Mouse (Mus musculus) cerebellum, postnatal 4 days (tissue): ENCODE data around the gene Errfi1.

Source experiments
- DNase-seq, 2 experiments: peaks; one replicate each; pipeline ENCODE4 v3.0.0; 2022; ENCODE audit warnings: low spot score in 2 of 2, mixed read lengths in 1 of 2

The Errfi1 gene

GRCm38 (mm10) chr4:150853680-150854461 is at the start of gene Errfi1:
Errfi1 (plus strand) TSS chr4:150853919.
- no peak for DNase-seq

DNA sequence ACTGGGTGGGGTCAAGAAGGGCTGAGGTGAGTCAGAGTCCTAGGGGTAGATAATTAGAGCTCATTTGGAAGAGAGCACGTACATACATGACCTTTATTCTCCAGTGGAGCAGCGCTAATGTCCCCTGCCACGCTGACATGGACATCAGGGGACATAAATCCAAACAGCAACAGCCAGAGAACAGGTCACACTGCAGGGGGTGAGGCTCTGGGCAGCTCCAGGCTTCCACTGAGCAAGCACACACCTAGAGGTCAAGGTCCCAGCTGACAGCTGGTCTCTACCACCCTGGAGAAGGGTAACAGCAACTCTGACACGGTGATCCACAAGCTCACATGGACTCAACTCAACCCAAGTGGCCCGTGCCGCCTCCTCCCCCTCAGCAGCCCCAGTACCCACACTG is 49.5 kb upstream of the Errfi1 start:
- no peak for DNase-seq

DNA sequence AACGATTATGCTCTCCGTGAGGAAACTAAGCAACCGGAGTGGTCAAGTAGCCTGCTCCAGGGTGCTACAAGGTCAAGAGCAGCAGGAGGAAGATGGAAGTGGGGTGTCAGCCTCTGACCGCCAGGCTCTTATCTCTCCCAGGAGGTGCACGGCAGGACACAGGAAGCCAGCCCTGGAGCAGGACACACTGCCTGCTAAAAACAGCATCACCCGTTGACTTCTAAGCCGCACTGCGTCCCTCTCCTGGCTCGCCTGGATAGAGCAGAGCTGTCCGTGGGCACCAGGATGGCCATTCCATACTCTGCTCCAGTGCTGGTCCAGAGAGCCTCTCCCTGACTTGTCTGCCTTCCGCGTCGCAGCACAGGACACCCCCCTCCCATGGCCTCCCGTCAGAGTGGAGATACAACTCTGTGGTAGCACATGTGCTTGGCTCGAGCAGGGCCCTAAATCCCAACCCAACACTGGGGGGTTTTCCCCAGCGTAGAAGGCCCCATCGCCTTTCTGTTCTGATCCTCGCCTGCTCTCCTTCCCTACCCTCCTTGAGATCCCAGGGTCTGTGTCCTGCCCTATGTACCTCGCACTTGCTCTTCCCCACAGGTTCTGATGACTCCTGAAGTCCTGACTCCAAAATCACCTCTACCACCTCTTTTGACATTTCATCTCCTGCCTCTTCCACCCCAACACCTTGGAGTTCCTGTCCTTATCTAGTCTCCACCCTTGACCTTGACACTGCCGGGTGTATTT is 45.8 kb upstream of the Errfi1 start:
- DNase-seq: no peak

- no peak for DNase-seq
Measured at GRCm38 (mm10) chr4:150808471-150808847, 45.3 kb upstream of the Errfi1 start.

DNA sequence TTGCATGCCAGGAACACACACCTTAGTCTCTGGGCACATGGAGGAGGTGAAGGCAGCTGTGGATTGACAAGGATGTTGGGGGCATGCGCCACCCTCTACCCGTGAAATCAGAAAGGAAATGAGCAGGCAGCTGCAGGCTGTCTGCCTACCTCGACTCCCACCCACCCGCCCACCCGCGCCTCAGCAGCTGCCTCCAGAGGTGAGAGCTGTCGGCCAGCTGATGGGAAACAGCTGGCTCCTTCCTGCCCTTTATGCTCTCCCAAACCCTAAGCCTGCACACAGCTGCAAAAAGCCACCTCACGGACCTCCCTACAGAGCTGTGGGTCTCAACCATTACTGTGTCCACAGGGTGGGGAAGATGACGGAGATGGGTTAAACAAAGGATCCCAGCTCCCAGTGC is 44.4 kb upstream of the Errfi1 start:
- DNase-seq: no peak

DNA sequence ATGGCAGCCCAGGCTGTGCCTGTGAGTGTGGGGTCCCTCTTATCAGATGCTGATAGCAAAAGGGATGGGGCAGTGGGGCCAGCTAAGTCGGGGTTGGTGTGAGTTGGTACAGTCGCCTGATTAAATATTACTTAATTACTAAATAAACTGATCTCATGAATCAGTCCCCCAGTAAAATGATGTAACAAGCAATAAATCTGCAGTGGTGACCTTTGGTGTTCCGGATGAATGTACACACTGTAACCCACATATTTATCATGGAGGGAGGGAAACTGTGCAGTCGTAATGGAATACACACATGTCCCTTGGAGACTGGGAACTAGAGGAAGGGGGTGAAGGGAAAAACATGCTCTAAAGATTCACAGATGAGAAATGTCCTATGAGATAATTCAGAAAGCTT is 38.6 kb upstream of the Errfi1 start:
- no peak for DNase-seq

DNA sequence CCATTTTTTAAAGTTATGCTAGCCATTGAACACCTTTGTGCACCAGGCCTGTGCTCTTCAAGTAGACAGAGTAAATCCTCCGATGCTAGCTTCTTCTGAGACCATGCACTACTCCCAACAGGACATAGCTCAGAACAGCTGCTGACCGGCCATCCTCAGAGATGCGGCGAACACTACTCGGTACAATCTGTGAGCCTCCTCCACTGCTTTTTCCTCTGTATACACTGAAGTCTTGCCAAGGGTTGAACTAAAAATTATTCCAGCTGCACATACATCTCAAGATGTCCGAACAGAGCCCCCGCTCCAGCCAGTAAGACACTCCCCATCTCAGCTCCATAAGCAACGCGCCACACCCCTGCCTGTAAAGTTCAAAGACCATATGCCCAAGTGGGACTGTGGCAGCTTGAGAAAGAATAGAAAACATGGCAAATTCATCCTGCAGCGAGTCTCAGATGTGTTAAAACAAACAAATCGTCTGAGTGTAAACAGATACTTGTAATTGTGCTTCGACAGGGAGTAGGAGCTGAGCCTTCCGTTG is 37.2 kb upstream of the Errfi1 start:
- no peak for DNase-seq

- no peak for DNase-seq
Measured at GRCm38 (mm10) chr4:150819126-150819910, 34.4 kb upstream of the Errfi1 start.

- no peak for DNase-seq
Measured at GRCm38 (mm10) chr4:150821381-150821780, 32.3 kb upstream of the Errfi1 start.

DNA sequence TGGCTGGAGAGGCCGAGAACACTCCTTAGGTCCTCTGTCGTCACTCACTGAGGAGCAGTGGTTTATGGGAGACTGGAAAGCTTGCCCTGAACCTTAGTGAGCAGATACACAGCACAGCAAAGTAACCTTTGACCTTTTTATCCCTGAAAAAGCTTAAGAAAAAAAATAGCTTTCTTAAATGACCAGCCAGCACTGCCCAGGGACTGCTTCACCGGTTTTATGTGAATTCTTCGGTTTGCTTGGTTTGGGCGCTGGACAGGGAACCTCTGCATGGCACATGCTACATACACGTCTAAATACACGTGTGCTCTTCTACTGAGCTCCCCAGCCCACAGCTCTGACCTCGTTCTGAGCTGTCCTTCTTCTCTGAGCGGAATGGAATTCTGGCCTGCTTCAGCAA is 31.1 kb upstream of the Errfi1 start:
- no peak for DNase-seq

DNA sequence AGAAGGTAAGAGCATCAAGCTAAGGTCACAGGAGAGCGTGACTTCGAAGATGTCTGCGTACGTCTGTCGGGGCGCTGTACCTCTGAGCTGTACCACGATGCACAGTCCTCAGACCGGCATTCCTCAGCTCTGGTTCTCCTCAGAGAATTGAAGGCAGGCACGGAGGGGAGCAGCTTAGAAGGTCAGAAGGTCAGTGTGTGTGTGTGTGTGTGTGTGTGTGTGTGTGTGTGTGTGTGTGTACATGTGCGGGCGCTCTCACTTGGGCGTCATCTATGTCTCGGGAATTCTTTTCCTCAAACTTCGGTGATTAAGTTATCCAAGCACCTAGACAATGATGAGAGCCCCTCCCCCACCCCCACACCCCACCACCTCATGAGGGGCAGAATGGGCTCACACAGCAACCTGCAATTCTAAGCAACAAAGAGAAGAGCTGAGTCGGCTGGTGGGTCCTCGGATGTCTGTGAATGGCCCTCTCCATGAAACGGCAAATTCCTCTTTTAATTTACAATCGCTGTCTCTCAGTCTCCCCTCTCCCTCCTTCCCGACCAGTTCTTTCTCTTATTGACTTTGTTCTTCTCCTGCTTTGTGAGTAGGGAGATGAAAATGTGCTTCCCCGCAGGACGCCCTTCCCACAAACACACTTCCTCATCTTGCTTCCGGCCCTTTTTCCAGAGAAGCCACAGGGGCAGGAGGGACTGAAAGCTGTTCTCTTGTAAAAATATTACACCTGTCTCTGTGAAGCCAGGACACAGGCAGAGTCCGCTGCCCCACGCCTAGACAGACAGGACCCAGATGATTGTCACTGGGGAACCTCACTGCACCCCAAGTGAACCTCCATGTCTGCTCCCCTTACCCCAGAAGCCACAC is 29.9 kb upstream of the Errfi1 start:
- no peak for DNase-seq

DNA sequence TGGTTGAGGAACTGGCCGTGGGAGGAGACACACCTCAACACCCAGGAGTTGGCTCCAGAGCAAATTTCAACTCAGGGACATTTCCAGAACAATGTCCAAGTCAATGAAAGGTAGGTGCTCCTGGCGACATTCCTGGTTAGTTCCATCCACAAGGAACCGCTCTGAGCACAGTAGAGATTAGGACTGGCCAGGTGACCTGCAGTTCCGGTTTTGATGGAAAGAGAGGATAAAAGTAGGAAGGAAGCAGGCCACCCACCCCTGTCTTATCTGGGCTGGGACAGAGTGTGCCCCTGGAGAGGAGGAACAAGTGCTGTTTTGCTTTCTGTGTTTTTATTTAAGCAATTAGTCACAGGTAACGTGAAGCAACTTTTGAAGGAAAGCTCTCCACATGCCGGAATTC is 28.8 kb upstream of the Errfi1 start:
- DNase-seq: no peak

DNA sequence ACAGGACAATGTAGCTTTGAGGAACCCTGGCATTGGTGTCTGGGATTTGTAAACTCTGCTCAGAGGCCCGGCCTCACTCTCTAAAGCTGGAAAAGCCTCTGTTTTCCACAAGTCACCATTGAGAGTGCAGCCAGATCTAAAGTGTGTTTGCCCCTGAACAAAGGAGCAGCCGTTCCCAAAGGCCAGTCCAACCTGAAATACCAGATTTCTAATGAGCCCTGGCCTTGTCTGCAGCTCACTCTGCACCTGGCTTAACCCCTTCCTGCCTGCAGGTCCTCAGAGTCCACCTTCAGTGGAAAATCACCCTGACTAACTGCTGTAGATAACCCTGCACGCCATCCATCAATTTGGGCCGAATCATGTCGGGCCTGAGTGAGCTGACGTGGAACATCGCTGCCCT is 28.2 kb upstream of the Errfi1 start:
- DNase-seq: no peak

- DNase-seq: no peak
Measured at GRCm38 (mm10) chr4:150831321-150831720, 22.4 kb upstream of the Errfi1 start.

DNA sequence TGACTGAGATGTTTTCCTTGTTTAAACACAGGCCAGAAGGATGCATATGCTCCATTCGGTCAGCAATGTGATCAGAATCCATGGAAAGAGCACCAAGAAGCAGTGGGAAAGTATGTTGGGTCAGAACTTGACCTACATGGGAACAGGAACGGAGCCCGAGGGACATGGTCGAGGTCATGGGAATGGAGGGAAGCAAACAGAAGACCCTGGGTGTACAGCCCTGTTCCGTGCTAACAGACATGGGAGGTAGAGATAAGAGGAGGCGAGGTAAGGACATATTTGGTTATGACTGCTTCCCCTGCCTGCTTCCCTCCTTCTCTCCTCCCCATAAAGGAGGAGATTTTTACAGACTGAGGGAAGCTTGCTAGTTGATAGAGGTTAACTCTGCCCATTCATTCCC is 21.8 kb upstream of the Errfi1 start:
- DNase-seq: no peak

GRCm38 (mm10) chr4:150835163-150835562 is 18.6 kb upstream of the Errfi1 start:
- DNase-seq: no peak

DNA sequence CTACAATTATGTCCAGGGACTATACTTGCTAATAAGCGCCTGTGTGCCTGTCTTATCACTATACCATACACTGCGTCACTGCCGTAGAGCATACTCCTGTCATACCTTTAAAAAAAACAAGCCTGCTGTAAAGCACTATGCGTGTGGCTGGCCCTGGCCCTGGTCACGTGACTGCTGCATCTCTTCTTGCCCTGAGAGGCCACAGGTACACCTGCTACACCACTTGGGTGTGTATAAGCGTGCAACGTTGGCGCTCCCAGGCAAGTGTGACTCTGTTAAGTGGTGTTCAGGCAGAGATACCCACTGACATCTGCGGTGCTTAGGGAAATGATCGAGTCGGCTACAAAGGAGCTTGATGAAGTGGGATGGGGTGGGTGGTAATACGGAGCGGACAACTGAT is 17.5 kb upstream of the Errfi1 start:
- DNase-seq: no peak

DNA sequence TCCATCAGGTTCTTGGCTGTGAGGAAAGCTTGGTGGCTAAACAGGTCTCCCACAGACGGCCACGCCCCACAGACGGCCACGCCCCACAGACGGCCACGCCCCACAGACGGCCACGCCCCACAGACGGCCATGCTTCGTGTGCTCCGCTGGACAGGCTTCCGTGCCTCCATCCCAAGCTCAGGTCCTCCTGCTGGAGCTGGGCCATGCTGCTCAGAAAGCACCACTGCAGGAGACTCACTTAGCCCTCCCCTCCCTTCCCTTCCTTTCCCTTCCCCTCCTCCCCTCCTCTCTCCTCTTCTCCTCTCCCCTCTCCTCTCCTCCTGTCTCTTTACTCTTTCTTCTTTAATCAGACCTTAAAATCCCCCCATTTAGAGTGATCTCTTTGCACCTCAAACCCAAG is 16.8 kb upstream of the Errfi1 start:
- no peak for DNase-seq

DNA sequence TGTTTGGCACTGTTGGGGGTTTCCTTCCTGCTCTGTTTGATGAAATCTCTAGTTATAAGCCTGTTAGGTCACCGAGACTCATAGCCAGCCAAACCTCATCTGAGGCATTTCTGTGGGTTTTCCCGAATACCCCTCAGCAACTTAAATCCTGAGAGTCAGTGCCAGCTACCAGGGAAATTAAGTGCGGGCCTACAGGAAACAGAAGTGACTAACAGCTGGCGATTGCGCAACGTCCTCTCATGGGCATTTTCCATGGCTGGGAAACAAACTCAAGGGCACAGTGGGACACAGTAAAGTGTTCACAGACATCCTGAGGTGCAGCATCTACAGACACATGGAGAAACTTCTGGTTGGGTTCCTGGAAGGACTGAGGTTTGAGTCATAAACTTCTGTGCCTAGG is 16.3 kb upstream of the Errfi1 start:
- no peak for DNase-seq

GRCm38 (mm10) chr4:150842045-150842444 is 11.7 kb upstream of the Errfi1 start:
- DNase-seq: no peak

GRCm38 (mm10) chr4:150843181-150843580 is 10.5 kb upstream of the Errfi1 start:
- DNase-seq: no peak
